Mouse (Mus musculus) kidney, adult 2 months (tissue): Measurements from ENCODE around the gene Smim4.

Source experiments
- CTCF ChIP-seq: fragments of 200-500 bp; conservative IDR thresholded peaks from 2 replicates; pipeline ENCODE4 v1.5.1; 2011; ENCODE audit warnings: low read depth, mild to moderate bottlenecking, control low read depth, low read length, moderate library complexity, mixed read lengths; ENCODE audit not compliant: insufficient read depth, insufficient read length
- POLR2A ChIP-seq: fragments of 200-500 bp; IDR thresholded peaks from one replicate; pipeline ENCODE4 v1.6.1; 2011; ENCODE audit warnings: low read depth, low read length, control low read depth

GRCm38 (mm10) chr14:31126826-31127225, 1.9 kb downstream of the Smim4 start:
- TF ChIP-seq CTCF: no peak
- TF ChIP-seq POLR2A: no peak
